Mouse (Mus musculus) layer of hippocampus, adult 9-11 months (tissue): ENCODE measurements around the gene Gm3336.

ENCODE experiments used
- DNase-seq: peaks from one replicate; pipeline ENCODE4 v3.0.0; 2022

Gene Gm3336

GRCm38 (mm10) chr8:70765838-70766570 is 47.7 kb downstream of the Gm3336 start:
- DNase-seq, result no peak

- peak; percentile 51 for DNase-seq
Observed at GRCm38 (mm10) chr8:70766571-70767440, 48.5 kb downstream of the Gm3336 start.

GRCm38 (mm10) chr8:70767503-70767902 is 49.2 kb downstream of the Gm3336 start:
- no peak for DNase-seq

GRCm38 (mm10) chr8:70768231-70768776 is 50.0 kb downstream of the Gm3336 start:
- peak; percentile 73 for DNase-seq

- DNase-seq, result peak; percentile 81
Observed at GRCm38 (mm10) chr8:70768956-70769355, 50.6 kb downstream of the Gm3336 start.

- DNase-seq, result peak; percentile 92
Observed at GRCm38 (mm10) chr8:70769359-70769758, 51.0 kb downstream of the Gm3336 start.

GRCm38 (mm10) chr8:70769858-70770257 is 51.5 kb downstream of the Gm3336 start:
- DNase-seq, result no peak

GRCm38 (mm10) chr8:70770748-70771147 is 52.4 kb downstream of the Gm3336 start:
- no peak for DNase-seq

- DNase-seq, result no peak
Observed at GRCm38 (mm10) chr8:70771217-70771616, 52.9 kb downstream of the Gm3336 start.

- DNase-seq, result no peak
Observed at GRCm38 (mm10) chr8:70772075-70772474, 53.7 kb downstream of the Gm3336 start.
